Mouse (Mus musculus) small intestine, adult 2 months (tissue): Measurements from ENCODE around the gene Tchp. TPM values are rescaled to one million over a fixed set of nuclear protein-coding genes. Genes with fewer than 3 reads are reported as not detected.

Experiments used
- H3K27ac ChIP-seq: fragments of 200-500 bp; 2 replicates; pipeline ENCODE4 v1.5.1; 2012; ENCODE audit warnings: low read depth, low read length, control low read depth, inconsistent platforms; ENCODE audit not compliant: insufficient read depth
- H3K27me3 ChIP-seq: fragments of 200-500 bp; 2 replicates; pipeline ENCODE4 v1.6.1; 2012; ENCODE audit warnings: mild to moderate bottlenecking, moderate library complexity, low read length, inconsistent platforms; ENCODE audit not compliant: control insufficient read depth, insufficient read depth
- H3K36me3 ChIP-seq: fragments of 200-500 bp; 2 replicates; pipeline ENCODE4 v1.6.1; 2012; ENCODE audit warnings: mild to moderate bottlenecking, low read length, control low read depth, inconsistent platforms; ENCODE audit not compliant: control insufficient read depth, insufficient read depth
- H3K4me1 ChIP-seq: fragments of 200-500 bp; 2 replicates; pipeline ENCODE4 v1.6.1; 2012; ENCODE audit warnings: low read length, inconsistent platforms, mixed read lengths; ENCODE audit not compliant: control insufficient read depth, insufficient read depth, insufficient read length
- H3K4me3 ChIP-seq: fragments of 200-500 bp; 2 replicates; pipeline ENCODE4 v1.5.1; 2012; ENCODE audit warnings: low read depth, mild to moderate bottlenecking, control low read depth, inconsistent platforms, low read length, moderate library complexity
- CTCF ChIP-seq: fragments of 200-500 bp; IDR thresholded peaks from 2 replicates; pipeline ENCODE4 v1.5.1; 2012; ENCODE audit warnings: low read depth, mild to moderate bottlenecking, control low read depth, inconsistent platforms, low read length, moderate library complexity, mixed read lengths; ENCODE audit not compliant: insufficient replicate concordance, insufficient read length; ENCODE audit errors: extremely low read depth
- POLR2A ChIP-seq: fragments of 200-500 bp; IDR thresholded peaks from 2 replicates; pipeline ENCODE4 v1.6.1; 2012; ENCODE audit warnings: low read depth, mild to moderate bottlenecking, control low read depth, inconsistent platforms, low read length, moderate library complexity
- WGBS: fragments of 180-500 bp; shearing (Covaris S2); methylation state at CpG from one replicate; pipeline ENCODE4 v1.1.7; 2018; 5-methylcytosine and 5-hydroxymethylcytosine counted together
- polyA plus RNA-seq: library from polyadenylated mRNA; depleted of rRNA; stranded (reverse); fragments of >200 nt; gene quantifications from 2 replicates; pipeline ENCODE4 v1.2.3, GENCODE M21; 2012

Gene Tchp
- polyA plus RNA-seq, 1 experiment, result 4.4 TPM

- peaks cover 24% of the 10 kb centered on the region for H3K36me3 ChIP-seq
- TF ChIP-seq POLR2A (no peak), CTCF (no peak)
- 90% methylated on average over 5 of the region's 5 CpGs for WGBS
- H3K27ac ChIP-seq, result no peak overlapping the region
- no peaks in the 10 kb centered on the region for H3K27me3 ChIP-seq
- H3K4me3 ChIP-seq, result no peak overlapping the region
- H3K4me1 ChIP-seq, result no peaks in the 10 kb centered on the region
Observed at GRCm38 (mm10) chr5:114669014-114669413, 38.5 kb upstream of the Tchp start.

GRCm38 (mm10) chr5:114673114-114673513 lies 34.4 kb upstream of the Tchp start:
- H3K4me1 ChIP-seq, result no peaks in the 10 kb centered on the region
- H3K27ac ChIP-seq, result no peak overlapping the region
- H3K27me3 ChIP-seq, result no peaks in the 10 kb centered on the region
- no peak overlapping the region for H3K4me3 ChIP-seq
- WGBS, result 89% methylated on average over 13 of the region's 13 CpGs
- H3K36me3 ChIP-seq, result peaks cover 57% of the 10 kb centered on the region
- no peak for TF ChIP-seq POLR2A
- TF ChIP-seq CTCF, result no peak

- WGBS, result 82% methylated on average over 8 of the region's 8 CpGs
- no peaks in the 10 kb centered on the region for H3K4me1 ChIP-seq
- H3K36me3 ChIP-seq, result peaks cover 55% of the 10 kb centered on the region
- TF ChIP-seq CTCF, result no peak
- TF ChIP-seq POLR2A, result no peak
- H3K27ac ChIP-seq, result no peak overlapping the region
- H3K27me3 ChIP-seq, result no peaks in the 10 kb centered on the region
- H3K4me3 ChIP-seq, result no peak overlapping the region
Observed at GRCm38 (mm10) chr5:114674594-114674993, 33.0 kb upstream of the Tchp start.

- no peak overlapping the region for H3K27ac ChIP-seq
- H3K4me1 ChIP-seq, result no peaks in the 10 kb centered on the region; the same call in 1 of the 2 replicates
- H3K27me3 ChIP-seq, result no peaks in the 10 kb centered on the region
- H3K36me3 ChIP-seq, result peaks cover 24% of the 10 kb centered on the region
- WGBS, result 85% methylated on average over 17 of the region's 17 CpGs
- no peak overlapping the region for H3K4me3 ChIP-seq
- TF ChIP-seq POLR2A, result no peak
- TF ChIP-seq CTCF, result no peak
Observed at GRCm38 (mm10) chr5:114679841-114680591, 27.5 kb upstream of the Tchp start.

GRCm38 (mm10) chr5:114680676-114681285 lies 26.8 kb upstream of the Tchp start:
- TF ChIP-seq POLR2A (no peak), CTCF (no peak)
- no peaks in the 10 kb centered on the region; the same call in 1 of the 2 replicates for H3K4me1 ChIP-seq
- no peak overlapping the region for H3K4me3 ChIP-seq
- H3K27ac ChIP-seq, result no peak overlapping the region
- H3K36me3 ChIP-seq, result peaks cover 21% of the 10 kb centered on the region
- H3K27me3 ChIP-seq, result no peaks in the 10 kb centered on the region
- WGBS, result 68% methylated on average over 19 of the region's 19 CpGs

GRCm38 (mm10) chr5:114681717-114682116 lies 25.8 kb upstream of the Tchp start:
- H3K27ac ChIP-seq, result no peak overlapping the region
- no peaks in the 10 kb centered on the region; the same call in 1 of the 2 replicates for H3K4me1 ChIP-seq
- TF ChIP-seq POLR2A, result no peak
- TF ChIP-seq CTCF, result no peak
- WGBS, result 73% methylated on average over 8 of the region's 8 CpGs
- no peak overlapping the region for H3K4me3 ChIP-seq
- H3K27me3 ChIP-seq, result no peaks in the 10 kb centered on the region
- peaks cover 12% of the 10 kb centered on the region; the same call in 1 of the 2 replicates for H3K36me3 ChIP-seq

- 88% methylated on average over 5 of the region's 5 CpGs for WGBS
- H3K27me3 ChIP-seq, result no peaks in the 10 kb centered on the region
- no peak overlapping the region for H3K4me3 ChIP-seq
- TF ChIP-seq POLR2A, result no peak
- TF ChIP-seq CTCF, result no peak
- no peak overlapping the region for H3K27ac ChIP-seq
- H3K4me1 ChIP-seq, result peaks cover 25% of the 10 kb centered on the region
- no peaks in the 10 kb centered on the region for H3K36me3 ChIP-seq
Observed at GRCm38 (mm10) chr5:114685986-114686385, 21.6 kb upstream of the Tchp start.
